Mouse (Mus musculus) right cerebral cortex, postnatal 4 days (tissue): ENCODE results near the gene Cst10.

Experiments used
- DNase-seq: peaks from one replicate; pipeline ENCODE4 v3.0.0-alpha.2; 2022

Gene Cst10

GRCm38 (mm10) chr2:149404757-149405156 is at the start of gene Cst10:
Cst10 (plus strand) TSS chr2:149405057.
- no peak for DNase-seq

- DNase-seq = no peak
These were observed 11.9 kb upstream of the Cst10 start for GRCm38 (mm10) chr2:149392951-149393350.

- peak; percentile 38 for DNase-seq
These were observed 17.7 kb downstream of the Cst10 start for GRCm38 (mm10) chr2:149422564-149422963.
